Mouse (Mus musculus): ENCODE data around the gene Aunip. TPM values are rescaled to one million over a fixed set of nuclear protein-coding genes. Genes with fewer than 3 reads are reported as not detected.

Aunip gene
- polyA plus RNA-seq, 1 experiment from 2014 or later = 3.8 TPM

DNA sequence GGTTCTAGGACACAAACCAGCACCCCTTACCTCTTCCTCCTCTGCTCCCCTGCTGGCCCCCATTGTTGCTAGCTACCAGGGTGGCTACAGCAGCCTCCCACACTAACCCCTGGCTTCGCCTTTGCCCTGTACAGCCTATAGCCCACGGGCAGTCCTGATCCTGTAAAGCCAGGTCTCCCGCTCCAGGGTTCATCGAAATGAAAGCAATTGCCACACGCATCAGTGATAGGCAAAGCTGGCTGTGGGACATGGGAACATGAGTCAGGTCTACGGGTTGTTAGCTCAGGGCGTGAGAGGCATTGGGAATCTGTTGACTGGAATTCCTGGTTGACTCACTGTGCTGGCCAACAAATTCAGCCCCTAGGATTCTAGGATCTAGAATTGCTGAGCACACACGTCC is 28.4 kb upstream of the Aunip start:
- ATAC-seq = peak; percentile 62
- WGBS = 58% methylated on average over 8 of the region's 8 CpGs
- peak overlapping the region; percentile 17; the same call in 1 of the 2 replicates for H3K4me2 ChIP-seq (replicated peaks; ENCODE audit: low read depth)

DNA sequence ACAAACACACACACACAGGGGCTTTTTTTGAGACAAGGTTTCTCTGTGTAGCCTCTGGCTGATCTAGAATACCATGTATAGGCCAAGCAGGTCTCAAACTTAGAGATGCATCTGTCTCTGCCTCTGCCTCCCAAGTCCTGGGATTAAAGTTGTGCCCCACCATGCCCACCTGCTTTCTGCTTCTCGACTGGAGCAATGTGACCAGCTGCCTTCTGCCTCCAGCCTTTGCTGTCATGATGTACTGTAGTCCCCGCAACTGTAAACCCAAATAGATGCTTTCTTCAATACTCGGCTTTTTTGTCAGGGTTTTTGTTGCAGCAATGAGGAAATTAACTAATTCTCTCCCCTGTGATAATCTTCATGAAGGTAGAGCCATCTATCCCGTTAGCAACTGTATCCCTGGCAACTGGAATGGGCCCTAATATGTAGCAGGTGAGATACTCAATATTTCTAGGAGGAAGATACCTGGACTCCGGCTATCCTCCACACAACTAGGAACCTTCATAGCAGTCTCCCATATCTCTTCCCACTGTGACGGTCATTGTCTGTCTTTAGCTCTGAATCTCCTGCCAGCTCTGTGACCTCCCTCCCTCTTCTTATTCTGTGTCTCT is 27.6 kb upstream of the Aunip start:
- no peak overlapping the region for H3K4me3 ChIP-seq (ENCODE audit: low read depth, low read length)
- WGBS = 65% methylated on average over 6 of the region's 6 CpGs
- H3K9me3 ChIP-seq (ENCODE audit: control insufficient read depth) = no peaks in the 10 kb centered on the region
- ATAC-seq = no peak
- no peak for TF ChIP-seq CTCF (IDR thresholded peaks at IDR 0.05; ENCODE audit: low read depth)
- H3K9ac ChIP-seq (ENCODE audit: low read depth, low read length) = no peak overlapping the region
- no peaks in the 10 kb centered on the region for H3K36me3 ChIP-seq (ENCODE audit: control insufficient read depth, insufficient read depth)
- H3K4me1 ChIP-seq (replicated peaks; ENCODE audit: control insufficient read depth, insufficient read depth, low read length) = no peaks in the 10 kb centered on the region; the same call in 1 of the 2 replicates
- H3K27ac ChIP-seq (ENCODE audit: low read depth, low read length) = no peak overlapping the region
- no peaks in the 10 kb centered on the region for H3K27me3 ChIP-seq (replicated peaks; ENCODE audit: control insufficient read depth, insufficient read depth, low read length)
- no peak overlapping the region for H3K4me2 ChIP-seq (replicated peaks; ENCODE audit: low read depth)

More for the DNA sequence above, 28.4 kb upstream of the Aunip start:
- Histone ChIP-seq H3K4me1 (replicated peaks; ENCODE audit: control insufficient read depth, insufficient read depth, low read length) (no peaks in the 10 kb centered on the region; the same call in 1 of the 2 replicates), H3K9me3 (ENCODE audit: control insufficient read depth) (no peaks in the 10 kb centered on the region), H3K27ac (ENCODE audit: low read depth, low read length) (no peak overlapping the region; the same call in 1 of the 2 replicates), H3K36me3 (ENCODE audit: control insufficient read depth, insufficient read depth) (no peaks in the 10 kb centered on the region), H3K27me3 (replicated peaks; ENCODE audit: control insufficient read depth, insufficient read depth, low read length) (no peaks in the 10 kb centered on the region), H3K9ac (ENCODE audit: low read depth, low read length) (no peak overlapping the region), H3K4me3 (ENCODE audit: low read depth, low read length) (no peak overlapping the region)
- no peak for TF ChIP-seq CTCF (IDR thresholded peaks at IDR 0.05; ENCODE audit: low read depth)

DNA sequence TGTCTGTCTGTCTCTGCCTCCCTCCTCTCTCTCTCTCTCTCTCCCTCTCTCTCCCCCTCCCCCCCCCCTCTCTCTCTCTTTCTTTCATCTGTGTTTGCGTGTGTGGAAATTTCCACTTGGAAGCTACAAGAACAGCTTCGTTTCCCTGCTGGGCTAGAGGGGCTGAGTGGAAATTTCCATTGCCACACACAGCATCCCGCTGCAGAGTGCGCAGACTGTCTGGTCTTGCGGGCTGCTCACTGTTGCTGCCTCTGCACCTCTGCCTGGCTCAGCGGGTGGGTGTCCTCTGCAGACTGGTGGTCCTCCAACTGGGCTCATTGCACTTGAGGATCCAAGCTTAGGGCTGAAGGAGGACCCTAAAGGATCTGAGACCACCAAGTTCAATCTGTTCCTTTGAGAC is 27.1 kb upstream of the Aunip start:
- Histone ChIP-seq H3K36me3 (ENCODE audit: control insufficient read depth, insufficient read depth) (no peaks in the 10 kb centered on the region), H3K27me3 (replicated peaks; ENCODE audit: control insufficient read depth, insufficient read depth, low read length) (no peaks in the 10 kb centered on the region), H3K4me2 (replicated peaks; ENCODE audit: low read depth) (no peak overlapping the region), H3K27ac (ENCODE audit: low read depth, low read length) (no peak overlapping the region), H3K9me3 (ENCODE audit: control insufficient read depth) (no peaks in the 10 kb centered on the region), H3K4me1 (replicated peaks; ENCODE audit: control insufficient read depth, insufficient read depth, low read length) (no peaks in the 10 kb centered on the region; the same call in 1 of the 2 replicates), H3K4me3 (ENCODE audit: low read depth, low read length) (no peak overlapping the region), H3K9ac (ENCODE audit: low read depth, low read length) (no peak overlapping the region)
- no peak for ATAC-seq
- 49% methylated on average over 6 of the region's 6 CpGs for WGBS
- no peak for TF ChIP-seq CTCF (IDR thresholded peaks at IDR 0.05; ENCODE audit: low read depth)

DNA sequence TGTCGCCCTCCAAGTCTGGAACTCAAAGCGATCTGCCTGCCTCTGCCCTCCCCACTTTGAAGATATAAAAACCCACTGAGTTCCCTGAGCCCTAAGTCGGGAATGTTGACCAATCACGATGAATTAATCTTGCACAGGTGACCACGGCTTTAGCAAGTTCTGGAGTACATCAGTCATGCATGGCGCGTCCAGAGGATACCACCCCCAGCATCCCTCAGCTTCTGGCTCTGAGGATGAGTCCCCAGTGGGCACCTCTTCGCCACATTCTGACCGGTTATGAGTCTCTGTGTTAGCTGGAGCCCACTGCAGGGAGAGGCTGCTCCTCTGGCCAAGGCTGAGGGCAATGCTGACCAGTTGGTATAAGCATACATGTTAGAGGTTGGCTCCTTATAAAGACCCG is 26.6 kb upstream of the Aunip start:
- ATAC-seq = no peak
- 79% methylated on average over 10 of the region's 10 CpGs for WGBS

DNA sequence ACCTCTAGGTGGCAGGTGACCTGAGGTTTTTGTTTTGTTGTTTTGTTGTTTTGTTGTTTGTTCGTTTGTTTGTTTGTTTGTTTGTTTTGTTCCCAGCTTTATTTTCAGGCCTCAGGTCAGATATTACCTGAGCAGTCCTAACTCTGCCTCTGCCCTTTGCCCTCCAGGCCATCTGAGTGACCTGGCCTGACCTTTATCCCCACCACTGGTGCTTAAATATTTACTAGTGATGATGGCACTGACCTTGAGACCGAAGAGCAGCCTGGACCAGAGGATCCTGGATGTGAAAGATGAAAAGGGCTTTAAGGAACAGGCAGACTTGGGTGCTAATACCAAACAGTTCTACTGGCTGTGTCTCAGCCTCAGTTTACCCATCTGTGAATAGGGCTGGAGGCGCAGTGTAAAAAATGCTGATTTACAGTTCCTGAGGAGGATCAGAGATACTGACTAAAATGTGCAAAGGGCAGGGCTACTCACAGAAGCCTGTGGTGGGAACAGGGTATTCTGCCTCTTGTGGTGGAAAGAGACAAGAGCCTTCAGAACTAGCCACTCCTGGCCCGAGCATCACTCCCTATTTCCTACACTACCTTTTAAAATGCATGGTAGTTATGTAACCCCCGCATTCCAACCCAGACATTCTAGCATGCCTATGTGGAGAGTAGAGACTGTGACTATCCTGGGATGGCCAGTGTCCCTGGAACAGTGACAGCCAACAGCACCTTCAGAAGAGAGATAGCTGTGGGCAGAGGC is 25.5 kb upstream of the Aunip start:
- Histone ChIP-seq H3K27ac (ENCODE audit: low read depth, low read length) (no peak overlapping the region), H3K9me3 (ENCODE audit: control insufficient read depth) (no peaks in the 10 kb centered on the region), H3K9ac (ENCODE audit: low read depth, low read length) (no peak overlapping the region), H3K36me3 (ENCODE audit: control insufficient read depth, insufficient read depth) (no peaks in the 10 kb centered on the region), H3K4me2 (replicated peaks; ENCODE audit: low read depth) (no peak overlapping the region), H3K4me3 (ENCODE audit: low read depth, low read length) (no peak overlapping the region), H3K4me1 (replicated peaks; ENCODE audit: control insufficient read depth, insufficient read depth, low read length) (no peaks in the 10 kb centered on the region; the same call in 1 of the 2 replicates), H3K27me3 (replicated peaks; ENCODE audit: control insufficient read depth, insufficient read depth, low read length) (no peaks in the 10 kb centered on the region)
- no peak for ATAC-seq
- 80% methylated on average over 5 of the region's 5 CpGs for WGBS
- peak; percentile 43 for TF ChIP-seq CTCF (IDR thresholded peaks at IDR 0.05; ENCODE audit: low read depth)

More for the DNA sequence above, 26.6 kb upstream of the Aunip start:
- Histone ChIP-seq H3K4me2 (replicated peaks; ENCODE audit: low read depth) (no peak overlapping the region), H3K27ac (ENCODE audit: low read depth, low read length) (no peak overlapping the region), H3K27me3 (replicated peaks; ENCODE audit: control insufficient read depth, insufficient read depth, low read length) (no peaks in the 10 kb centered on the region), H3K36me3 (ENCODE audit: control insufficient read depth, insufficient read depth) (no peaks in the 10 kb centered on the region), H3K9ac (ENCODE audit: low read depth, low read length) (no peak overlapping the region), H3K4me3 (ENCODE audit: low read depth, low read length) (no peak overlapping the region), H3K4me1 (replicated peaks; ENCODE audit: control insufficient read depth, insufficient read depth, low read length) (no peaks in the 10 kb centered on the region; the same call in 1 of the 2 replicates), H3K9me3 (ENCODE audit: control insufficient read depth) (no peaks in the 10 kb centered on the region)
- TF ChIP-seq CTCF (IDR thresholded peaks at IDR 0.05; ENCODE audit: low read depth) = no peak

DNA sequence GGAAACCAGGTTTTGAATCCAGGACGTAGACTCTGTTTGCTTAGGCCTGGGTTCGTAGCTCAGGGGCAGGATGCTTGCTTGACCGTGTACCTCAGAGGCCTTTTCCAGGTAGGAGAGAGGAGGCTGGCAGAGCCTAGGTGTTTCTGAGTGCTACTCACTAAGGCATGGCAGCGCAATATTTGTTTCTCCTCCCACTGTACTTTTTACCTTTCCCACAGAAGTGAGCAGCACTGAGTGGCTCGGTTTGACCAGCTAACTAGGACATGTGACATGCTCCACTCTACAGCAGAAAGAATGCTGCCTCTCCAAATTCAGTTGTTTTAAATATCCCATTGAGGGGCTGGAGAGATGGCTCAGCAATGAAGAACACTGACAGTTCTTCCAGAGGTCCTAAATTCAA is 22.6 kb upstream of the Aunip start:
- Histone ChIP-seq H3K9me3 (ENCODE audit: control insufficient read depth) (no peaks in the 10 kb centered on the region), H3K4me2 (replicated peaks; ENCODE audit: low read depth) (no peak overlapping the region), H3K27me3 (replicated peaks; ENCODE audit: control insufficient read depth, insufficient read depth, low read length) (no peaks in the 10 kb centered on the region), H3K4me1 (replicated peaks; ENCODE audit: control insufficient read depth, insufficient read depth, low read length) (0 out of 2 replicates have a peak, but pooled peaks cover 6% of the 10 kb centered on the region), H3K4me3 (ENCODE audit: low read depth, low read length) (no peak overlapping the region), H3K27ac (ENCODE audit: low read depth, low read length) (no peak overlapping the region), H3K9ac (ENCODE audit: low read depth, low read length) (no peak overlapping the region), H3K36me3 (ENCODE audit: control insufficient read depth, insufficient read depth) (no peaks in the 10 kb centered on the region)
- ATAC-seq = no peak
- no peak for TF ChIP-seq CTCF (IDR thresholded peaks at IDR 0.05; ENCODE audit: low read depth)
- 84% methylated on average over 5 of the region's 5 CpGs for WGBS
